Mouse (Mus musculus): ENCODE measurements around the gene Pdzd9.
"Not testable (repeated sequence)": the region's sequence is repeated elsewhere in the genome, so short reads cannot be mapped to it uniquely, and the experiment has no call there.

The Pdzd9 gene

GRCm38 (mm10) chr7:120670153-120670875, at the start of gene Pdzd9:
Gene Pdzd9, minus strand, starts transcription at chr7:120670343.
- DNase-seq = peak; percentile 66

DNA sequence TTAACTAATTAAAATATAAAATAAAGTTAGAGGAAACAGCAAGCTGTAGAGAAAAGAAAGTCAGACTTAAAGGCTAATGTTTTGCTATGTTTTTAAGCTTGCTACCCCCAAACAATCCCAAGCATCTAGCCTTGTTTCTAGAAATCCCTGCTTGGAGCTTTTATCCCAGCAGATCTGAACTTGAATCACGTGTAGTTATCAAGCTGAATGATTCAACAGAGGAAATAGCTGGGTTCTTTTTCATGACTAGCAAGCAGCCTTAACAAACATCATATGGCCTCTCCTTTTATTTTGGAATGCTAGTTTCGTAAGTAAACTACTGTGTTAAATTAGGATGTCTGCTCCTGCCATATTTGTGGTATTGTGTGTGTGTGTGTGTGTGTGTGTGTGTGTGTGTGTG, 47.1 kb upstream of the Pdzd9 start:
- no peak for DNase-seq

DNA sequence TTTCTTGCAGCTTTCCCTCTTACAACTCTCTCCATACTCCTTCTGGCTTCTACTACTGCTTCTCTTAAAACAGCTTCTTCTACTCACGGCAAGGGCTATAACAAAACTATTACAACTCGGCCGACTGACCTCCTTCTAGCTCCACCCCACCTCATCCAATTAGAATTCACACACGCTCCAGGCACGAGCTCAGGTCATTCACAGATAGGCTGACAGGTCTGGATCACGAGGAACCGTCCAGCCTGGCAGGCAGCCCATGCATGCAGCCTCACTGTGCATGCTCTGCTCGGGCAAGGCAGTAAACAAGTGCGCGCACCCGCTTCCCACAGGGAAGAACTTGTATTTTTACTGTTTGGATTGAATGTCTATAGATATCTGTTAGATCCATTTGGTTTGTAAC, 43.8 kb upstream of the Pdzd9 start:
- not testable (repeated sequence) for DNase-seq

DNA sequence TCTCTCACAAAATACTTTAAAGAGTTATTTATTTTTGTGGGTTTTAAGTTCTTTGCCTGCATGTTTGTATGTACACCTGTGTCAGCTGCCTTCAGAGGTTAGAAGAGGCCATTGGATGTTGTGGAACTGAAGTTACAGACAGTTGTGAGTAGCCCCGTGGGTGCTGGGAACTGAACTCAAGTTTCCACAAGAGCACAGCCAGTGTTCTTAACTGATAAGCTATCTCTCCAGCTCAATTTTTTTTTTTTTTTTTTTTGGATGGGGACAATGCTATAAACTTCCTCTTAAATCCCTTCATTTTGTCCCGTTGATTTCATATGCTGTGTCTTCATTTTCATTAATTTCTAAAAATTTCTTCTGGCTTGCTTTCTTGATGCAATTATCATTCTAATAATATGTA, 43.1 kb upstream of the Pdzd9 start:
- DNase-seq = no peak

GRCm38 (mm10) chr7:120712071-120712470, 41.9 kb upstream of the Pdzd9 start:
- DNase-seq = peak; percentile 34

GRCm38 (mm10) chr7:120703888-120704287, 33.7 kb upstream of the Pdzd9 start:
- DNase-seq = no peak

DNA sequence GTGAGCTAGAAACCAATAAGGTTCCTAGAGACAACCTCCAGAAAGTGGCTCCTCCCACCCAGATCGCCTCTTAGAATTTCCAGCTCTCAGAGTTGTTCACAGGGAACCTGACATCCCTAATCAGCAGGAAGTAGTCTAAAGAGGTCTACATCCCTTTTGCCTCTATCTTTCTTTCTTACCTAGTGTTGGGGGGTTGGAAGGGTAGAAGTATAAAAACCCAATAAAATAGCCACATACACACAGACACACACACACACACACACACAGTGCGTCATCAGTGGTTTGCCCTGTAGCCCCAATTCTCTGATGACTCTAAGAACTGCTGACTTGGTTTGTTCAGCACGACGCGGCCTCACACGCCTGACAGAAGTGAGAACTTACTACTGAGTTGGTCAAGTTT, 29.4 kb upstream of the Pdzd9 start:
- no peak for DNase-seq

GRCm38 (mm10) chr7:120696331-120696730, 26.2 kb upstream of the Pdzd9 start:
- DNase-seq = no peak

DNA sequence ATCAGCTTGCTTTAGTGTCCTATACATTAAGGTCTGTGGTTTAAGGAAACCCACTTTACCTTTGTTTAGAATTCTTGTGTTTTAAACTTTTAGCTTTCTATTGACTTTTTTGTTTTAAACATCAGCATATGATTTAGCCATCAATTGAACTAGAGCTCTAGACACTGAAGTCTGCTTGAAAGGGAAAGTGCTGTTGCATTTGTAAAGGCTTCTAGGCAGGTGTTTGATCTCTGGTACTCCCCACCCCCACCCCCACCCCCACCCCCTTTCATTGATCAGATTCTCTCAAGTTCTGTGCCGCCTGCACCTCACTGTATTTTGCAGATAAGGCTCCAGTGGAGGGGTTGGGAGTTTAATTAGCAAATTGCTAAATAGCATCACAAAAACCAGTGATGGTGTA, 25.5 kb upstream of the Pdzd9 start:
- DNase-seq = no peak

GRCm38 (mm10) chr7:120695196-120695595, 25.1 kb upstream of the Pdzd9 start:
- no peak for DNase-seq

- no peak for DNase-seq
Observed at GRCm38 (mm10) chr7:120693831-120694375, 23.8 kb upstream of the Pdzd9 start.

DNA sequence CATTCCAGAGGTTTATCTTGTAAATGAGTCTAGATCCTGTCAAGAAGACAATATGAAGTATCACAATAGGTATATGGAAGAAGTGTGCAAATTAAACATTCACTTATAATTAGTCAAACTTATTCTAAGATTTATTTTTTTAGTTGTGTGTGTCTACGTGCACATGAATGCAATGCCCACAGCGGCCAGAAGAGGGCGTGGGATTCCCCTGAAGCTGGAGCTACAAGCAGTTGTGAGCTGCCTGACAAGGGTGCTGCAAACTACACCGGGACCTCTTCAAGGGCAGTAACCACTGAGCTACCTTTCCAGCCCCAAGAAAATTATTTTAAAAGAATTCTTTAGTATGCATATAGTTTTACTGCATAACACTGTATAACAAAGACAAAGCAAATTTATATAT, 20.5 kb upstream of the Pdzd9 start:
- DNase-seq = no peak

- no peak for DNase-seq
Observed at GRCm38 (mm10) chr7:120685227-120685626, 15.1 kb upstream of the Pdzd9 start.

GRCm38 (mm10) chr7:120684731-120685161, 14.6 kb upstream of the Pdzd9 start:
- DNase-seq = no peak

DNA sequence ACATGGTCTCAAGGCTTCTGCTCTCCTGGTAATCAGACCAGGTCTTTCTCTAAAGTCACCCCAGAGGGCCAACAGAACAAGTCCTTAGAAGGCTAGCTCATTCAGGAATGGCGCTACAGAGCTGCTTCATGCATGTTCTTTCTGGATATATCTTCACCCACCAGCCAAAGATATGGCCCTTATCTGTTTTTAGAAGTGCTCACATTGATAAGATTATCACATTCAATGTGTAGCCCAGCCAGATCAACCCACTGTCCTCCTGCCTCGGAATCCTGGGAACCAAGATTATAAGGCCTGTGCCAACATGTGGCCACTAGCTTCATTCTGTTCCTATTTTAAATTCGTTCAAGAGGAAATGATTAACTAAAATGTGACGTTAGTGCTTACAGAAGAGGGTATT, 11.9 kb upstream of the Pdzd9 start:
- no peak for DNase-seq

- peak; percentile 23 for DNase-seq
Observed at GRCm38 (mm10) chr7:120679023-120679422, 8.9 kb upstream of the Pdzd9 start.

DNA sequence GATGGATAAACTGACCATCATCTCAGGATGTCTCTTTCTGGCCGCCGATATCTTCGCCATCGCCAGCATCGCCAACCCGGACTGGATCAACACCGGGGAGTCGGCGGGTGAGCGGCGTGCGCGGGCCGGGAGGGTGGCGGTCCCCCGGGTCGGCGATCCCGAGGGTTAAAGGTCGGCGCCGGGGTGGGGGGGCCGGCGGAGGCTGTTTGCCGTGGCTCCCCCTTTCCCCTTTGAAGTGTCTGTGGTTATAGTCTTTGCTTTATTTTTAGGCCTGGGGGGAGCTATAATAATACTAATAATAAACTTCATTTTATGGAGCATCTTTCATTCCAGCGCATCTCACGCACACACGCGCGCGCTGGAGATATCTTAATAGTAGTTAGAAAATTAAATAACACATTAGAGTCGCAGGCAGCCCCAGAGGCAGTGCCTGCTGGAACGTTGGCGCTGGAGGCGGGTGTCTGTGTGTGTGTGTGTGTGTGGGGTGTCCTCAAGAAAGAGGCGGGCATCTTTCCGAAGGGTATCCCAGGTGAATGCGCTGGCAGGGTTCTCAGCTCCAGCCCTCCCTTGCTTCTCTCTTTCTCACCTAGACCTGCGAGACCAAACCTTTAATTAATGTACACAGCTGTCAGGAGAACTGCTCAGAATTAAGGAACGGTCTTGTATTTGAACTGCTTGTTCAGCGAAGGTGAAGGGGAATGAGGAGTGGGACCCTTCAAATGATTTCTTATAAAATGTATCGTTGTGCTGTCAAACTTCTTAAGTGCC, 7.8 kb upstream of the Pdzd9 start:
- DNase-seq = peak; percentile 34

GRCm38 (mm10) chr7:120677001-120677643, 7.0 kb upstream of the Pdzd9 start, which contains the start of gene Mosmo:
Gene Mosmo, plus strand, starts transcription at chr7:120677618.
- DNase-seq = peak; percentile 57

DNA sequence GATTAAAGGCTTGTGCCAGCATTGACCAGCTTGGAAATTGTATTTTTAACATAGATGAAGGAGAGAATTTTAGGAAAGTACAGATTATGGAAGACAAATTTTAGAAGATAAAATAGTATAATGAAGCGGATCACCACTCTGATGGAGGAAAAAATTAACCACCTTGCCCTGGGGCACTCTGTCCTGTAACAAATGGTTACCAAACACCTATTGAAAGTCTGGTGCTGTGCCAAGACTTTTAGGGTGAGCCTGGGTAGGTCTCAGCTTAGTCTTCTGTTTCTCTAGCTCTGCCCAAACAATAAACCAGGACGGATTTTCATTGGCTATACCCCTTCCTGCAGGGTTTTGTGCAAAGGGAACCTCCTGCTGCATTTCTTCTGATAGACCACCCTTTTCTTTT, 1.1 kb upstream of the Pdzd9 start:
- no peak for DNase-seq

- DNase-seq = no peak
Observed at GRCm38 (mm10) chr7:120662079-120662478, 8.1 kb downstream of the Pdzd9 start.

DNA sequence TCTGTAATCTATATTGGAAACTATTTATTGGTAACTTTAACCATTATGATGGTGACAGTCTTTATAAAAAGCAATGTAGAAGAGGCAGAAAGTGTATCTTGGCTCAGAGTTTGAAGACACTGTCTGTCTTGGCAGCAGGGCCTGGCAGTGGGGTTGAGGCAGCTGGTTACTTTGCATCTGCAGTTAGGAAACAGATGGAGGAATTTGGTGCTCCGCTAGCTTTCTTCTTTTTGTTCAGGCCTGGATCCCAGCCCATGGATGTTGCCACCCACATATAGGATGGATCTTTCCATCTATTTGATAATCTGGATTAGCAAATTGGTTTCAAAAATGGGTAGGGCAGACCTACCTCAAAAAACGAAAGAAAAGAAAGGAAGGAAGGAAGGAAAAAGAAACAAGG, 22.3 kb downstream of the Pdzd9 start:
- peak; percentile 62 for DNase-seq

GRCm38 (mm10) chr7:120643217-120643616, 26.9 kb downstream of the Pdzd9 start:
- no peak for DNase-seq

DNA sequence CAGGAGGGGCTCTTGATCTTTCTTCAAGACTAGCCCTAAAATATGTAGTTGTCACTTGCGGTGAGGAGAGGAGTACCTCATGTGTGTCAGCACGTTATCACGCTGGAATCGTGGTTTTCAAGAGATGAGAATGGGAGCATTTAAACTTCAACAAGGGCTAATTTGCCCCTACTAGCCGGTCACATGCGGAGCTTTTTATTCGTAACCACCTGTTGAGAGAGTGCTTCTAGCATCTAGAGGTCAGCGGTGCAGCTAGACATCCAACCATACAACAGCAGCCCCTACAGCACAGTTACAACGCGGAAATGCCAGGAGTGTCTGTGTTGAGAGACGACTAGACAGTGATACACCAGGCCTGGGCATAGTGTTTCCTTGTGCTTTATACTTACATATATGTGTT, 34.3 kb downstream of the Pdzd9 start:
- DNase-seq = no peak

All from right cerebral cortex, adult 18-20 months (tissue).